Mouse (Mus musculus) cerebellum, postnatal 14 days (tissue): Measurements from ENCODE around the gene Nagk.

Experiments used
- DNase-seq, 2 experiments: peaks; one replicate each; pipeline ENCODE4 v3.0.0; 2021; ENCODE audit warnings: mixed read lengths in 2 of 2

The Nagk gene

GRCm38 (mm10) chr6:83818996-83819395, 24.2 kb downstream of the Nagk start:
- no peak for DNase-seq

DNA sequence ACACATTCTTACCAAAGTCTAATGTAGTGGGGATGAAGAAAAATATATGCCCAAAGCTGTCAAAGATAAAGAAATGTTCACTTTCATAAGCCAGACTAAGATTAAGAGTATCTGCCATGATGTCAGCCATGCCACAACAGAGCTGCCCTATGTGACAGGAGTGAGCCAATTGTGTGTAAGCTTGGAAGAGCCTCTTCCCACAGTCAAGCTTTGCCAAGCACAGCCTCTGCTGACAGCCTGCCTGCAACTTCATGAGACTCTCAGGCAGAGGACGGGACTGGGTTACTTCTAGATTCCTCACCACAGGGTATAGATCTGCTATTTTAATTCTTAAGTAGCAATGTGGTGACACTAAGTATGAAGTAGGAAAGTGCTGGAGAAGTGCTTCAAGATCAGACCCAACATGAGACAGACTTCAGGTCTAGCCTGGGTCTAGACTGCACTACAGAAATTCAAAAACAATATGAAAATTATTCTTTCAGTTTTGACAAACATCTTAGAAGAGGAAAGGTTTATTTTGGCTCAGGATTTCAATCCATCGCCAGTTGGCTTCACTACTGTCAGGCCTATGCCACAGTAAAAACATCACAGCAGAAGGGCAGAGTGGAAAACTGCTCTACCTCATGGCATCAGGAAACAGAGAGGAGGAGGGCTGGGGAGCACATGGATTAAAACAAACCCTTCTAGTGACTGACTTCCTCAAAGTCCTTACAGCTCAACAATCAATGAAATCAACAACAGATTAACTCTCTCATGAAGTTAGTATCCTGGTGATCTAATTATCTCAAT, 26.1 kb downstream of the Nagk start:
- no peak for DNase-seq

DNA sequence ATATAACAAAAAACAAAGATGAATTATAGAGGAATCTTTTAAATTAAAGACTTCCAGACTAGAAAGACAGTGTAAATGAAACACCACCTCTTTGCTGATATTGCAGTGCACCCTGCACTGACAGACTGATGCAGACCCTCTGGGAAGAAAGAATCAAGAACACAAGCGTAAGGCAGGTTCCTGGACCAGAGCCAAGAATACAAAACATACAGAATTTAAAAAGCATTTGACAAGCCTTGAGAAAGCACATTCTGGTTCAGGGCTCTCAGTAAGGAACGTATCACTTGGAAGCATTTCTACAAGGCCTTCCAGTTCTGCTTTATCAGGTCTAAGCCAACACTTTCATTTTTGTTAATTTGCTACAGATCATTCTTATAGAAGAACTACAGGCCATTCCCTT, 27.1 kb downstream of the Nagk start:
- no peak for DNase-seq

DNA sequence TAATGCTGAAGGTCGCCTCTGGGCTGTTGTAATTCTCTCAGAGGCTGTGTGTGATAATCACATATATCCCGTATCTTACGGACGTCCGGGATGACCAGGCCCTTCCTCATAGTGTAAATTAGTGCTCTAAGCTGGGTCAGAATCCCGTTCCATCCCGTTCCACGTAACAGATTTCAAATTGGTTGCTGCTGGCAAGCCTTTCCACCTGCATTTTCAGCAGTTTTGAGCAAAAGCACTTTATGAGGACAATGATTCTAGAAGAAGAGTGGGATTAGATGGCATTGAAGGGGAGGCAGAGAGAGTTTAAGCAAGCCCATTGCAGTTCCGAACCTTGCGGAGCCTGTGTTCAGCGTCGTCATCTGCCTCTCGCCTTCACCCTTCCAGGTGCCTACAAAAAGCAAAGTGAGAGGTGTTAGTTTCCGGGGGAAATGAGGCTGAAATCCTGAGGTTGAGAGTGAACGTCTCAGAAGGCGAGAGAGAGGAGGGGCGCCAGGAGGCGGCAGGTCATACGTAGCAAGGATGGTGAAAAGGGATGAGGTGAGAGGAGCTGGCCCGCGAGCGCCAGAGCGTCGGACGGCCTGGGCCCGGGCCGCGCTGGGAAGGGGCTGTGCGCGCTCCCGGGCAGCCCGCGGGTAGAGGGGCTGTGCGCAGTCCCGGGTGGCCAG, 36.3 kb downstream of the Nagk start:
- peak in 1 of 2 experiments; percentile 35 for DNase-seq

GRCm38 (mm10) chr6:83831606-83832123, 36.9 kb downstream of the Nagk start, which contains the start of gene Paip2b:
Paip2b (minus strand) TSS chr6:83831741.
- peak; percentile 100 for DNase-seq

- peak in 1 of 2 experiments; percentile 15 for DNase-seq
Measured at GRCm38 (mm10) chr6:83832393-83832792, 37.6 kb downstream of the Nagk start.

- no peak for DNase-seq
Measured at GRCm38 (mm10) chr6:83836826-83837225, 42.0 kb downstream of the Nagk start.

DNA sequence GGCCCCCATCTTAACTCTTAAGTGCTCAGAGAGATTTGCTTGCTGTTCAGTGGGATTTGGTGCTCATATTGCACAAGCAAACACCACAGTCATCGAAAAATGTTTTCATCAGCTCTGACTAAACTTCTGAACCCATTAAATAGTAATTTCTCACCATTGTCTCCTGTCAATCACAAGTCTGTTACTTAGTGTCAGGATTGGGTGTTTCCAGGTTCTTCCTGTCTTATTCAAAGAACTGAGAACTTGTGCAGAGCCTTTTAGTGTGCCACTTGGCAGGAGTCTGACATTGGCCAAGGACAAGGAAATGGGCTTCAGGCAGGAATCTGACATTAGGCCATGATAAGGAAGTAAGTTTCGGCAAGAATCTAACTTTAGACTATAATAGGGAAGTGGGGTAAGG, 43.3 kb downstream of the Nagk start:
- no peak for DNase-seq

GRCm38 (mm10) chr6:83840086-83840485, 45.3 kb downstream of the Nagk start:
- no peak for DNase-seq

GRCm38 (mm10) chr6:83844913-83845312, 50.1 kb downstream of the Nagk start:
- DNase-seq, result no peak

DNA sequence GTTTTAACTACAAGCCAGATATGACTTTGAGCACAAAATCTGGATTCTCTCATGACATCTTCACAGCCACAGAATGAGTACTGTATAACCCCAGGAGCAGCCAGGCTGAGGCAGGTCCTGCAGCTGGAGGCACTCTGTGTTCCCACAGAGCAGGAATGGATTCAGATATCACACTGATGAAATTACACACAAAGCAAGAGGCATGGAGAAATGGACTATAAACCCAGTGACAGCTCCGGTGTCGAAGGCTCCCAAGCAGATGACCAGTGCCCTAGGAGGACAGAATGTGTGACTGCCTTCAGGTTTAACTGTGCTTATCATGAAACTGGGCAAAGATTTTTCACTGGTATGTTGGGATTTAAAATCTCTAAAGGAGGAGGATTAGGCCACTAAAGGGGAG, 51.4 kb downstream of the Nagk start:
- DNase-seq, result no peak

DNA sequence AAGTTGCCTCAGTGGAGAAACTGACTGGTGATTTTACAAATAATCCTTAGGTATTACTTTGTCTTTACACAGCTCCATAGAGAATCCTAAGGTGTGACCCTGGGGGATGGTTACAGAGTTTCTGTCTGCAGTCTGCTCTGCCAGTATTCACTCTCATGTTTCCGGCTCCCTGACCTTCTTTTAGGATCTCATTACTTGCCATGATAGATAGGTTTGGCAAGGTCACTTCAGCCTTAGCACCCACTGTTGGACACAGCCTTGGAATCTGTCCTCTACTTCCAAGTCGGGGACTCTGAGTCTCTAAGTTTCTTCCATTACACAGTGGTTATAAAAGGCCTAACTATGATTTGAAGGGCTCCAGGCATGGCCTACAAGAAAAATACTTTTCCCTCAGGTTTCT, 54.7 kb downstream of the Nagk start:
- DNase-seq, result no peak
